Mouse (Mus musculus): ENCODE data around the gene Cops9. TPM values are rescaled to one million over a fixed set of nuclear protein-coding genes. Genes with fewer than 3 reads are reported as not detected.

The Cops9 gene
- polyA plus RNA-seq, 1 experiment from 2014 or later, result 467 TPM

GRCm38 (mm10) chr1:92673258-92673782 is 31.5 kb upstream of the Cops9 start:
- no peaks in the 10 kb centered on the region for H3K9me3 ChIP-seq (ENCODE audit: control insufficient read depth, low read length)
- DNase-seq (ENCODE audit: low spot score) (no peak), ATAC-seq (replicated peaks; ENCODE audit: low FRiP score, low TSS enrichment, low read depth) (no peak)
- H3K27ac ChIP-seq (ENCODE audit: low read depth), result no peak overlapping the region
- no peak overlapping the region for H3K4me3 ChIP-seq (ENCODE audit: low read depth, low read length)
- H3K27me3 ChIP-seq (replicated peaks; ENCODE audit: control insufficient read depth, insufficient read depth, low read length), result no peaks in the 10 kb centered on the region
- no peak overlapping the region for H3K4me2 ChIP-seq (ENCODE audit: low read length)
- WGBS, result 84% methylated on average over 5 of the region's 5 CpGs
- H3K9ac ChIP-seq (ENCODE audit: low read length), result no peak overlapping the region
- H3K36me3 ChIP-seq (ENCODE audit: control insufficient read depth, insufficient read depth, low read length), result no peaks in the 10 kb centered on the region
- H3K4me1 ChIP-seq (replicated peaks; ENCODE audit: control insufficient read depth, insufficient read depth, low read length), result no peaks in the 10 kb centered on the region

- Histone ChIP-seq H3K9ac (ENCODE audit: low read length) (no peak overlapping the region), H3K4me1 (replicated peaks; ENCODE audit: control insufficient read depth, insufficient read depth, low read length) (no peaks in the 10 kb centered on the region), H3K9me3 (ENCODE audit: control insufficient read depth, low read length) (no peaks in the 10 kb centered on the region), H3K27ac (ENCODE audit: low read depth) (no peak overlapping the region), H3K36me3 (ENCODE audit: control insufficient read depth, insufficient read depth, low read length) (no peaks in the 10 kb centered on the region), H3K4me3 (ENCODE audit: low read depth, low read length) (no peak overlapping the region), H3K4me2 (ENCODE audit: low read length) (no peak overlapping the region), H3K27me3 (replicated peaks; ENCODE audit: control insufficient read depth, insufficient read depth, low read length) (no peaks in the 10 kb centered on the region)
- ATAC-seq (replicated peaks; ENCODE audit: low FRiP score, low TSS enrichment, low read depth) (no peak), DNase-seq (ENCODE audit: low spot score) (no peak)
- WGBS, result 81% methylated on average over 4 of the region's 4 CpGs
These were observed 29.5 kb upstream of the Cops9 start for GRCm38 (mm10) chr1:92671326-92671725.

DNA sequence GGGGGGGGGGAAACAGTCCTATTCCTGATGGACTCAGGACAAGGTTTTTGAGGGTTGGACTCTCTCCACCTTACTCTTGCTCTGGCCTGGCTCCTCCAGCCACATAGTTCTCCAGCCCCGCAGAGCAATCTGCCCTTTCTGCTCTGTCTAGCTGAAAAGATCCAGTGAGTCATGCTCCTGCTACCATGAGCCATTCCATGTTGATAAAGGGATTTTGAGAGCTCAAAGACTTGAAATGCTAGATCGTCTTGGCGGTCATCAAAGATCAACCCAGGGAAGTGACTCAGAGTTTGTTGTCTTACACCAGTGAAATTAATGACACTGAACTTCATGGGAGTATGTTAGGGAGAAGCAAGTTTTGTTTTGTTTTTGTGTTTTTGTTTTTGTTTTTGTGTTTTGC is 27.6 kb upstream of the Cops9 start:
- Histone ChIP-seq H3K4me2 (ENCODE audit: low read length) (no peak overlapping the region), H3K9ac (ENCODE audit: low read length) (no peak overlapping the region), H3K9me3 (ENCODE audit: control insufficient read depth, low read length) (no peaks in the 10 kb centered on the region), H3K27ac (ENCODE audit: low read depth) (no peak overlapping the region), H3K4me1 (replicated peaks; ENCODE audit: control insufficient read depth, insufficient read depth, low read length) (no peaks in the 10 kb centered on the region), H3K27me3 (replicated peaks; ENCODE audit: control insufficient read depth, insufficient read depth, low read length) (no peaks in the 10 kb centered on the region), H3K4me3 (ENCODE audit: low read depth, low read length) (no peak overlapping the region), H3K36me3 (ENCODE audit: control insufficient read depth, insufficient read depth, low read length) (no peaks in the 10 kb centered on the region)
- WGBS, result 87% methylated on average over 3 of the region's 3 CpGs
- DNase-seq (ENCODE audit: low spot score), result no peak
- no peak for ATAC-seq (replicated peaks; ENCODE audit: low FRiP score, low TSS enrichment, low read depth)

GRCm38 (mm10) chr1:92667106-92667505 is 25.3 kb upstream of the Cops9 start:
- Histone ChIP-seq H3K9ac (ENCODE audit: low read length) (no peak overlapping the region), H3K4me3 (ENCODE audit: low read depth, low read length) (no peak overlapping the region), H3K36me3 (ENCODE audit: control insufficient read depth, insufficient read depth, low read length) (no peaks in the 10 kb centered on the region), H3K9me3 (ENCODE audit: control insufficient read depth, low read length) (no peaks in the 10 kb centered on the region), H3K27me3 (replicated peaks; ENCODE audit: control insufficient read depth, insufficient read depth, low read length) (no peaks in the 10 kb centered on the region), H3K4me2 (ENCODE audit: low read length) (no peak overlapping the region), H3K4me1 (replicated peaks; ENCODE audit: control insufficient read depth, insufficient read depth, low read length) (no peaks in the 10 kb centered on the region), H3K27ac (ENCODE audit: low read depth) (no peak overlapping the region)
- DNase-seq (ENCODE audit: low spot score), result no peak
- ATAC-seq (replicated peaks; ENCODE audit: low FRiP score, low TSS enrichment, low read depth), result no peak
- WGBS, result 72% methylated on average over 6 of the region's 6 CpGs

DNA sequence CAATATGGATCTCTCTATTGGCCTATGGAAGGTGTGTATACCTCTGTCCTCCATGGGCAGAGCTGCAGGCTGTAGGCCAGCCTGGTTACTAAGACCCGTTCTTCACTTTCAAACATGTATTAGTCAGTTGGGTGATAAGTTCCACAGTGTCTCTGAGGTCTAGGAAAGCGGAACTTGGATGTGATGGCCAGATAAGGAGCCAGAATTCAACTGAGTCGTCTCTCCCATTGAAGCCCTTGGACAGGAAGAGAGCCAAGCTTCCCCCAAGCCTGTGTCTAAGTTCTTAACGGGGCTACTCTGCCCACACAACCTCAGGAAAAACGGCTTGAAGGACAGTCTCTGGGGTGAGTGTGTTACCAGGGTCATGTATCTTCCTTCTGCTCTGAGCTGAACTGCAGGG is 17.6 kb upstream of the Cops9 start:
- Histone ChIP-seq H3K27me3 (replicated peaks; ENCODE audit: control insufficient read depth, insufficient read depth, low read length) (no peaks in the 10 kb centered on the region), H3K27ac (ENCODE audit: low read depth) (no peak overlapping the region), H3K4me1 (replicated peaks; ENCODE audit: control insufficient read depth, insufficient read depth, low read length) (no peaks in the 10 kb centered on the region), H3K36me3 (ENCODE audit: control insufficient read depth, insufficient read depth, low read length) (no peaks in the 10 kb centered on the region), H3K9me3 (ENCODE audit: control insufficient read depth, low read length) (no peaks in the 10 kb centered on the region), H3K4me3 (ENCODE audit: low read depth, low read length) (no peak overlapping the region), H3K9ac (ENCODE audit: low read length) (no peak overlapping the region), H3K4me2 (ENCODE audit: low read length) (no peak overlapping the region)
- DNase-seq (ENCODE audit: low spot score) (no peak), ATAC-seq (replicated peaks; ENCODE audit: low FRiP score, low TSS enrichment, low read depth) (no peak)
- 60% methylated on average over 5 of the region's 5 CpGs for WGBS

- Histone ChIP-seq H3K4me1 (replicated peaks; ENCODE audit: control insufficient read depth, insufficient read depth, low read length) (no peaks in the 10 kb centered on the region), H3K27me3 (replicated peaks; ENCODE audit: control insufficient read depth, insufficient read depth, low read length) (no peaks in the 10 kb centered on the region), H3K4me3 (ENCODE audit: low read depth, low read length) (no peak overlapping the region), H3K4me2 (ENCODE audit: low read length) (no peak overlapping the region), H3K9ac (ENCODE audit: low read length) (no peak overlapping the region), H3K9me3 (ENCODE audit: control insufficient read depth, low read length) (no peaks in the 10 kb centered on the region), H3K36me3 (ENCODE audit: control insufficient read depth, insufficient read depth, low read length) (no peaks in the 10 kb centered on the region), H3K27ac (ENCODE audit: low read depth) (no peak overlapping the region)
- DNase-seq (ENCODE audit: low spot score) (no peak), ATAC-seq (replicated peaks; ENCODE audit: low FRiP score, low TSS enrichment, low read depth) (no peak)
- 69% methylated on average over 11 of the region's 11 CpGs for WGBS
These were observed 15.4 kb upstream of the Cops9 start for GRCm38 (mm10) chr1:92657025-92657820.

DNA sequence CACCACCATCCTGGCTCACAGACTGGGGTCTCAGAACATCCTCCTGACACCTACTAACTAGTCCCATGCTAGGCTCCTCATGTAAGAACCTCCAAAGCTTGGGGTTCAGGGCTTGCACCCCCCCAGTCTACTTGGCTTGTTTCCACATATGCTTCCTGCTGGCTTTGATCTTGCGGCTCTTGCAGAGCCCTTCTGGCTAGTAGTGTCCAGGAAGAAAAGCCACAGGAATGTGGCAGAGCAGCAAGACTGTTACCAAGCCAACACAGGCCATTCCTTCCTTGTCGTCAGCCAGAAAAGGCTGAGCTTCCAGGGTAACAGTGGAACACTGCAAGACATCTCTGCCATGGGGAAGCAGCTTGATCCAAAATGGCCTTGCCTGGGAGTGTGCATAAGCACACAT is 12.9 kb upstream of the Cops9 start:
- no peaks in the 10 kb centered on the region for H3K9me3 ChIP-seq (ENCODE audit: control insufficient read depth, low read length)
- no peaks in the 10 kb centered on the region for H3K27me3 ChIP-seq (replicated peaks; ENCODE audit: control insufficient read depth, insufficient read depth, low read length)
- H3K4me3 ChIP-seq (ENCODE audit: low read depth, low read length), result no peak overlapping the region
- no peak overlapping the region for H3K4me2 ChIP-seq (ENCODE audit: low read length)
- no peak overlapping the region for H3K9ac ChIP-seq (ENCODE audit: low read length)
- H3K36me3 ChIP-seq (ENCODE audit: control insufficient read depth, insufficient read depth, low read length), result no peaks in the 10 kb centered on the region
- ATAC-seq (replicated peaks; ENCODE audit: low FRiP score, low TSS enrichment, low read depth) (no peak), DNase-seq (ENCODE audit: low spot score) (no peak)
- H3K27ac ChIP-seq (ENCODE audit: low read depth), result no peak overlapping the region
- WGBS, result 63% methylated on average over 2 of the region's 2 CpGs
- H3K4me1 ChIP-seq (replicated peaks; ENCODE audit: control insufficient read depth, insufficient read depth, low read length), result no peaks in the 10 kb centered on the region

DNA sequence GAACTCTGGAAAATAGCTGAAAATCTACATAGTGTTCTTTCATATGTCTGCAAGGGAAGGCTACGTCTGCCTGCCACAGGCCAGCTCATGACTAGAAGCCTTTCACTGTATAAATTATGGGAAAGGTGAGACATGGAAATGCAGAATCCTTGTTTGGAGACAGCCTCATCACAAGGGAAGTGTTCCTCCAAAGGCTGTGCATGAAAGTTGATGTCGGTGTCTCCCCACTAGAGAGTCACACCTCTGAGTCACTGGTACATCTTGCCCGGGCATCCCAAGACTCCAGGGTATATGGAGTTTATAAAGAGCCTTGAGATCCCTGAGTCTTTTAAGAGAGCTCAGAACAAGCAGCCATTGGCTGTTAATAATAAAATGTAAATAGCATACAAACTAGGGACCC is 11.4 kb upstream of the Cops9 start:
- Histone ChIP-seq H3K9ac (ENCODE audit: low read length) (no peak overlapping the region), H3K27ac (ENCODE audit: low read depth) (no peak overlapping the region), H3K9me3 (ENCODE audit: control insufficient read depth, low read length) (no peaks in the 10 kb centered on the region), H3K27me3 (replicated peaks; ENCODE audit: control insufficient read depth, insufficient read depth, low read length) (no peaks in the 10 kb centered on the region), H3K4me1 (replicated peaks; ENCODE audit: control insufficient read depth, insufficient read depth, low read length) (no peaks in the 10 kb centered on the region), H3K36me3 (ENCODE audit: control insufficient read depth, insufficient read depth, low read length) (no peaks in the 10 kb centered on the region), H3K4me2 (ENCODE audit: low read length) (no peak overlapping the region), H3K4me3 (ENCODE audit: low read depth, low read length) (no peak overlapping the region)
- no peak for DNase-seq (ENCODE audit: low spot score)
- 89% methylated on average over 3 of the region's 3 CpGs for WGBS
- no peak for ATAC-seq (replicated peaks; ENCODE audit: low FRiP score, low TSS enrichment, low read depth)

DNA sequence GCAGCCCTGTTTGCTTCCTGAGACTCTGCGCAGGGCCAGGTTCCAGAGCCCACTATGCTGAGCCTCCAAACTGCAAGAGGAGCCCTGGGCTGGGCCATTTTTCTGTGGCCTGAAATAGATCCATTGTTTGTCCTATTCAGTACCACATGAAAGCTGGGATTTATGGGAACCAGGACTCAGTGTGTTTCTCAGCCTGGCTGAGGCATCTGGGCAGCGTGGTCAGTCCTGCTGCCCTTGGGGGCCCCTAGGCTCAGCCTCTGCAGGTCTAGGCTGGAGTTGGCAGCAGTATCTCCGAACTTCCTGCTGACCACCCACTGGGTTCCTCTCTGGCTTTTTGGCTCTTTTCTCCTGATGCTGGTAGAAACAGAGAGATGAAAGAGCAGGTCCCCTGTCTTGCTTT is 9.7 kb upstream of the Cops9 start:
- WGBS, result 60% methylated on average over 3 of the region's 3 CpGs
- no peak overlapping the region for H3K4me2 ChIP-seq (ENCODE audit: low read length)
- no peak overlapping the region for H3K4me3 ChIP-seq (ENCODE audit: low read depth, low read length)
- no peak for ATAC-seq (replicated peaks; ENCODE audit: low FRiP score, low TSS enrichment, low read depth)
- no peaks in the 10 kb centered on the region for H3K9me3 ChIP-seq (ENCODE audit: control insufficient read depth, low read length)
- H3K36me3 ChIP-seq (ENCODE audit: control insufficient read depth, insufficient read depth, low read length), result no peaks in the 10 kb centered on the region
- H3K27ac ChIP-seq (ENCODE audit: low read depth), result no peak overlapping the region
- no peak overlapping the region for H3K9ac ChIP-seq (ENCODE audit: low read length)
- H3K4me1 ChIP-seq (replicated peaks; ENCODE audit: control insufficient read depth, insufficient read depth, low read length), result no peaks in the 10 kb centered on the region
- no peaks in the 10 kb centered on the region for H3K27me3 ChIP-seq (replicated peaks; ENCODE audit: control insufficient read depth, insufficient read depth, low read length)
- no peak for DNase-seq (ENCODE audit: low spot score)
